Mouse (Mus musculus) CH12.LX (cell line): ENCODE measurements around the gene Elp6. TPM values are rescaled to one million over a fixed set of nuclear protein-coding genes. Genes with fewer than 3 reads are reported as not detected.

Source experiments
- DNase-seq: peaks from one replicate; pipeline ENCODE4 v3.0.0-alpha.2; 2013; ENCODE audit errors: extremely low read depth
- H3K27ac ChIP-seq: 2 replicates; pipeline ENCODE4 v1.5.1; 2012; ENCODE audit warnings: low read depth, mild to moderate bottlenecking, control low read depth, moderate library complexity; ENCODE audit not compliant: insufficient read depth
- H3K27me3 ChIP-seq: replicated peaks from 2 replicates; pipeline ENCODE3; 2012; ENCODE audit warnings: inconsistent platforms
- H3K36me3 ChIP-seq, 2 experiments: replicated peaks in 1 of 2; 2 replicates each; pipeline versions ENCODE3 to v1.6.1; 2012; ENCODE audit warnings: inconsistent platforms in 1 of 2, low read length in 1 of 2, mild to moderate bottlenecking in 1 of 2, mixed read lengths in 1 of 2, moderate library complexity in 1 of 2; ENCODE audit not compliant: control insufficient read depth in 1 of 2, insufficient read depth in 1 of 2
- H3K4me1 ChIP-seq, 2 experiments: 2 replicates each; pipeline ENCODE4 v1.6.1; 2012; ENCODE audit warnings: inconsistent platforms in 1 of 2, moderate library complexity in 1 of 2; ENCODE audit not compliant: insufficient read depth in 2 of 2, control insufficient read depth in 1 of 2
- H3K4me2 ChIP-seq: 2 replicates; pipeline ENCODE4 v1.6.1; 2012; ENCODE audit warnings: low read depth, mild to moderate bottlenecking, control low read depth; ENCODE audit not compliant: poor library complexity, insufficient read depth, severe bottlenecking
- H3K4me3 ChIP-seq, 3 experiments: fragments of 150-350 bp in 1 of 3; sonication (generic) in 1 of 3; replicated peaks in 1 of 3; 2 replicates each; pipeline versions ENCODE3 to v1.5.1; 2011 to 2012; ENCODE audit warnings: low read depth in 2 of 3, low read length in 2 of 3, mild to moderate bottlenecking in 2 of 3, moderate library complexity in 2 of 3, control low read depth in 1 of 3, improper control_type of control experiment in 1 of 3, inconsistent platforms in 1 of 3, mixed read lengths in 1 of 3; ENCODE audit not compliant: poor library complexity in 1 of 3
- H3K79me2 ChIP-seq: replicated peaks from 2 replicates; pipeline ENCODE4 v1.6.1; 2012; ENCODE audit warnings: mild to moderate bottlenecking, moderate library complexity; ENCODE audit not compliant: control insufficient read depth, poor library complexity, insufficient read depth, severe bottlenecking; ENCODE audit errors: extremely low read depth
- H3K9ac ChIP-seq: 2 replicates; pipeline ENCODE4 v1.6.1; 2012; ENCODE audit warnings: low read depth, mild to moderate bottlenecking, control low read depth, moderate library complexity; ENCODE audit not compliant: insufficient read depth
- H3K9me3 ChIP-seq: replicated peaks from 2 replicates; pipeline ENCODE3; 2012; ENCODE audit warnings: low read length, inconsistent platforms, mixed read lengths
- BHLHE40 ChIP-seq: IDR thresholded peaks from 2 replicates; pipeline ENCODE4 v1.6.1; 2011; ENCODE audit warnings: mild to moderate bottlenecking, low read depth, low read length, improper control_type of control experiment
- CHD1 ChIP-seq: IDR thresholded peaks from 2 replicates; pipeline ENCODE4 v1.6.1; 2012; ENCODE audit warnings: low read depth, low read length, improper control_type of control experiment, inconsistent platforms
- CHD2 ChIP-seq: IDR thresholded peaks from 2 replicates; pipeline ENCODE4 v1.6.1; 2011; ENCODE audit warnings: low read length, improper control_type of control experiment
- EP300 ChIP-seq: IDR thresholded peaks from 2 replicates; pipeline ENCODE4 v1.6.1; 2011; ENCODE audit warnings: low read length, improper control_type of control experiment
- JUND ChIP-seq: conservative IDR thresholded peaks from 2 replicates; pipeline ENCODE4 v1.6.1; 2011; ENCODE audit warnings: low read depth, low read length, improper control_type of control experiment
- MXI1 ChIP-seq: IDR thresholded peaks from 2 replicates; pipeline ENCODE4 v1.6.1; 2011; ENCODE audit warnings: mild to moderate bottlenecking, low read depth, low read length, improper control_type of control experiment
- NELFE ChIP-seq: IDR thresholded peaks from 2 replicates; pipeline ENCODE4 v1.6.1; 2011; ENCODE audit warnings: low read depth, low read length, improper control_type of control experiment
- PAX5 ChIP-seq: IDR thresholded peaks from 2 replicates; pipeline ENCODE4 v1.6.1; 2012; ENCODE audit warnings: low read length, inconsistent platforms, mixed read lengths
- POLR2A ChIP-seq: IDR thresholded peaks from 2 replicates; pipeline ENCODE4 v1.6.1; 2011; ENCODE audit warnings: low read depth, mild to moderate bottlenecking, improper control_type of control experiment, low read length
- SIN3A ChIP-seq: IDR thresholded peaks from 2 replicates; pipeline ENCODE4 v1.6.1; 2012; ENCODE audit warnings: low read length, improper control_type of control experiment, inconsistent platforms
- SMC3 ChIP-seq: IDR thresholded peaks from 2 replicates; pipeline ENCODE4 v1.6.1; 2011; ENCODE audit warnings: low read depth, low read length, improper control_type of control experiment
- TBP ChIP-seq: conservative IDR thresholded peaks from 2 replicates; pipeline ENCODE4 v1.6.1; 2011; ENCODE audit warnings: low read depth, low read length, improper control_type of control experiment
- TCF12 ChIP-seq: IDR thresholded peaks from 2 replicates; pipeline ENCODE4 v1.6.1; 2014; ENCODE audit warnings: low read depth, mild to moderate bottlenecking, inconsistent platforms, low read length, improper control_type of control experiment
- USF1 ChIP-seq: IDR thresholded peaks from 2 replicates; pipeline ENCODE4 v1.6.1; 2014; ENCODE audit warnings: low read depth, mild to moderate bottlenecking, inconsistent platforms, low read length, improper control_type of control experiment
- ZC3H11A ChIP-seq: IDR thresholded peaks from 2 replicates; pipeline ENCODE4 v1.6.1; 2012; ENCODE audit warnings: low read depth, mild to moderate bottlenecking, inconsistent platforms, low read length, improper control_type of control experiment
- ZMIZ1 ChIP-seq: IDR thresholded peaks from 2 replicates; pipeline ENCODE4 v1.6.1; 2012; ENCODE audit warnings: low read depth, mild to moderate bottlenecking, inconsistent platforms, low read length, improper control_type of control experiment
- ZNF384 ChIP-seq: IDR thresholded peaks from 2 replicates; pipeline ENCODE4 v1.6.1; 2012; ENCODE audit warnings: low read depth, low read length, improper control_type of control experiment, inconsistent platforms
- dilution Hi-C: fragments of 300-500 bp; cut with MboI; formaldehyde crosslinking; loops from 2 replicates; pipeline ENCODE4 v1.14.3; 2020; ENCODE audit warnings: low sequenced_read_pairs; ENCODE audit not compliant: extremely low pct_unique_long_range_greater_than_20kb, extremely low pct_ligation_motif_present
- in situ Hi-C: fragments of 300-500 bp; cut with MboI; formaldehyde crosslinking; loops from 3 replicates; pipeline ENCODE4 v1.14.3; 2019; ENCODE audit warnings: low sequenced_read_pairs, low pct_ligation_motif_present, low pct_unique_long_range_greater_than_20kb, mixed read lengths
- polyA plus RNA-seq: library from polyadenylated mRNA; unstranded; fragments of >175 nt; gene quantifications from 2 replicates; pipeline ENCODE4 v1.2.1, GENCODE M21; 2012; ENCODE audit warnings: low read depth; ENCODE audit not compliant: insufficient read length
- total RNA-seq, 2 experiments: library from RNA; depleted of rRNA; stranded (reverse); fragments of 300-350 nt in 1 of 2; fragments of >200 nt in 1 of 2; gene quantifications; 2 replicates each; pipeline ENCODE4 v1.2.3; 2012 to 2014

Elp6 gene
- total and polyA plus RNA-seq, 3 experiments, result 24.2 to 44.7 (median 35.4) TPM

GRCm38 (mm10) chr9:110287321-110287924 lies 17.6 kb upstream of the Elp6 start:
- no peak for DNase-seq
- dilution Hi-C loops, result no loop called here
- no peak overlapping the region for H3K4me3 ChIP-seq

GRCm38 (mm10) chr9:110293254-110293718 lies 11.7 kb upstream of the Elp6 start:
- no peaks in the 10 kb centered on the region for H3K36me3 ChIP-seq
- H3K4me3 ChIP-seq, result no peak overlapping the region
- H3K9me3 ChIP-seq, result no peaks in the 10 kb centered on the region
- no peaks in the 10 kb centered on the region for H3K4me1 ChIP-seq
- no peak overlapping the region for H3K4me2 ChIP-seq
- TF ChIP-seq TBP (no peak), SMC3 (no peak), ZMIZ1 (no peak), SIN3A (no peak), CHD2 (no peak), PAX5 (no peak), USF1 (no peak), MXI1 (no peak), POLR2A (no peak), NELFE (no peak), CHD1 (no peak), JUND (no peak)
- no peaks in the 10 kb centered on the region for H3K27me3 ChIP-seq
- no peak overlapping the region for H3K27ac ChIP-seq
- dilution Hi-C loops, result no loop called here
- DNase-seq, result no peak
- in situ Hi-C loops, result no loop called here
- no peak overlapping the region for H3K9ac ChIP-seq
- no peaks in the 10 kb centered on the region for H3K79me2 ChIP-seq

More at GRCm38 (mm10) chr9:110287321-110287924, 17.6 kb upstream of the Elp6 start:
- peaks cover 0 to 8% of the 10 kb centered on the region in 2 experiments; a peak in 2 of 4 replicates for H3K4me1 ChIP-seq
- no peaks in the 10 kb centered on the region for H3K27me3 ChIP-seq
- TF ChIP-seq JUND, result no peak
- no peak for TF ChIP-seq TCF12
- TF ChIP-seq POLR2A, result no peak
- no peak for TF ChIP-seq BHLHE40
- no peak for TF ChIP-seq ZNF384
- TF ChIP-seq EP300, result no peak
- no peak for TF ChIP-seq ZC3H11A
- no peak for TF ChIP-seq CHD2
- no peaks in the 10 kb centered on the region for H3K36me3 ChIP-seq
- H3K4me2 ChIP-seq, result no peak overlapping the region
- in situ Hi-C loops, result loop anchor here (10.0 kb wide), 1 partner anchor 393 kb away; no protein-coding TSS in a partner anchor
- H3K9me3 ChIP-seq, result no peaks in the 10 kb centered on the region
- no peak overlapping the region for H3K9ac ChIP-seq
- H3K79me2 ChIP-seq, result no peaks in the 10 kb centered on the region
- H3K27ac ChIP-seq, result no peak overlapping the region
